Mouse (Mus musculus) heart, postnatal 0 days (tissue): ENCODE measurements around the gene St3gal3. TPM values are rescaled to one million over a fixed set of nuclear protein-coding genes. Genes with fewer than 3 reads are reported as not detected.

Experiments used
- ATAC-seq: fragments of 200-750 bp; cut with Nextera tagmentation; 2 replicates; pipeline ENCODE4 v1.8.0; 2017; ENCODE audit warnings: low read depth, moderate number of reproducible peaks, moderate library complexity; ENCODE audit not compliant: insufficient read depth
- DNase-seq: peaks from one replicate; pipeline ENCODE4 v3.0.0-alpha.2; 2016; ENCODE audit warnings: low spot score
- H3K27ac ChIP-seq: fragments of 300-500 bp; sonication (generic); 2 replicates; pipeline ENCODE4 v1.5.1; 2014; ENCODE audit warnings: low read depth, mild to moderate bottlenecking
- H3K27me3 ChIP-seq: fragments of 300-500 bp; sonication (generic); 2 replicates; pipeline ENCODE4 v1.6.1; 2014; ENCODE audit warnings: low read length, mixed read lengths; ENCODE audit not compliant: control insufficient read depth, insufficient read depth
- H3K36me3 ChIP-seq: fragments of 300-500 bp; sonication (generic); replicated peaks from 2 replicates; pipeline ENCODE4 v1.6.1; 2014; ENCODE audit warnings: low read length, mixed read lengths; ENCODE audit not compliant: control insufficient read depth, insufficient read depth
- H3K4me1 ChIP-seq: fragments of 300-500 bp; sonication (generic); 2 replicates; pipeline ENCODE4 v1.6.1; 2014; ENCODE audit warnings: antibody characterized with exemption; ENCODE audit not compliant: control insufficient read depth, insufficient read depth
- H3K4me2 ChIP-seq: fragments of 300-500 bp; sonication (generic); 2 replicates; pipeline ENCODE4 v1.6.1; 2014; ENCODE audit warnings: low read depth, mild to moderate bottlenecking, low read length, moderate library complexity
- H3K4me3 ChIP-seq: fragments of 300-500 bp; sonication (generic); 2 replicates; pipeline ENCODE4 v1.5.1; 2014; ENCODE audit warnings: low read depth, low read length
- H3K9ac ChIP-seq: fragments of 300-500 bp; sonication (generic); replicated peaks from 2 replicates; pipeline ENCODE4 v1.6.1; 2014; ENCODE audit warnings: low read depth, low read length, mixed read lengths
- H3K9me3 ChIP-seq: fragments of 300-500 bp; sonication (generic); replicated peaks from 2 replicates; pipeline ENCODE4 v1.6.1; 2016; ENCODE audit warnings: low read length; ENCODE audit not compliant: control insufficient read depth
- CTCF ChIP-seq: IDR thresholded peaks from 2 replicates; pipeline ENCODE4 v1.5.1; 2016; ENCODE audit warnings: antibody characterized with exemption, control low read depth, low read depth
- EP300 ChIP-seq: IDR thresholded peaks from 2 replicates; pipeline ENCODE4 v1.6.1; 2016; ENCODE audit warnings: antibody characterized with exemption, low read depth
- WGBS: fragments of 180-500 bp; shearing (Covaris S2); extraction: QIAGEN DNeasy Blood & Tissue Kit; methylation state at CpG from one replicate; pipeline ENCODE4 v1.1.7; 2014; 5-methylcytosine and 5-hydroxymethylcytosine counted together
- polyA plus RNA-seq: library from polyadenylated mRNA; unstranded; fragments of >200 nt; fragmentation: Nextera tagmentation; extraction: Ambion mirVana; gene quantifications from 2 replicates; pipeline ENCODE4 v1.2.1, GENCODE M21; 2015
- total RNA-seq: library from RNA; depleted of rRNA; stranded (reverse); fragments of >200 nt; gene quantifications from 2 replicates; pipeline ENCODE4 v1.2.3, GENCODE M21; 2014; ENCODE audit warnings: low replicate concordance

St3gal3 gene
- total and polyA plus RNA-seq, 2 experiments from 2014 or later = 8.2 to 44.5 TPM

DNA sequence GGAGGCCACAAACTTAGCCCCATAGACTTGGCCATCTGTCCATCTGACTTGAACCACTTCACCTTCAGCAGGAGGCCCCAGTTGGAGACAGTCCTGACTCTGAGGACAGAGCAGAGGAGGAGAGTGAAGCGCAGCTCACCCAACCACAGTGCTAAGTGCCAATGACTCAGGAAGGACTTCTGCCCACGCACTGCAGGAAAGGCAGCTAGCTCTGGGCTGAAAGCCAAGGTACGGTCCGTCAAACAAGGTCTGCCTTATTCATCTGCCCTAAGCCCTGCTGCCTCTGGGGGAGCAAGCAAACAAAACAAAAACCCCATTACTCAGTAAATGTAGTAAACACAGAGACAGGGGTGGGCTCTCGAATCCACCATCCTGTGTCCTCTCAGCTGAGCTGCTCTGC is 4.2 kb upstream of the St3gal3 start:
- H3K27ac ChIP-seq = no peak overlapping the region; the same call in 1 of the 2 replicates
- no peaks in the 10 kb centered on the region for H3K9me3 ChIP-seq
- ATAC-seq (peak; percentile 45), DNase-seq (peak; percentile 76)
- H3K4me2 ChIP-seq = no peak overlapping the region
- H3K36me3 ChIP-seq = peaks cover 67% of the 10 kb centered on the region
- no peak overlapping the region for H3K4me3 ChIP-seq
- no peak for TF ChIP-seq CTCF
- TF ChIP-seq EP300 = no peak
- no peak overlapping the region for H3K9ac ChIP-seq
- 25% methylated on average over 5 of the region's 5 CpGs for WGBS
- peaks cover 15% of the 10 kb centered on the region for H3K4me1 ChIP-seq
- no peaks in the 10 kb centered on the region for H3K27me3 ChIP-seq

DNA sequence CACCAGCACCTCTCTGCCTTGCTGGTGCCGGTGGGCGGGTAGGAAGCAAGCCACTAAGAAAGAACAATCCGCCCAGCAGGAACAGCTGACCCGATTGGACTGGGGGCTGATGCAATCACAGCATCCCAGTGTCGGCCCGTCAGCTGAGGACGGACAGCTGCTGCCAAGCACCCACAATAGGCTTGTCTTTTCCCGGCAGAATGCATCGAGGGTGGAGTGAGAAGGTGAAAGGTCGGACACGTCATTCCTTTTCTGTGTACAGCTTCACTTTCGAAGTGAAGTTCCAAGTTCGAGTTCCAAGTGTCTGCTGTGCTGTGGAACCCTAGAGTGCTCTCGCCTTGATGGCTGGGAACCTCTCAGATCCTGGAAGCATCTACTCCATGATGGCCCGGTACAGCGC is 3.1 kb upstream of the St3gal3 start:
- Histone ChIP-seq H3K4me3 (no peak overlapping the region), H3K4me1 (peaks cover 17% of the 10 kb centered on the region), H3K27me3 (no peaks in the 10 kb centered on the region), H3K4me2 (no peak overlapping the region), H3K9ac (no peak overlapping the region), H3K36me3 (peaks cover 57% of the 10 kb centered on the region), H3K9me3 (no peaks in the 10 kb centered on the region), H3K27ac (no peak overlapping the region)
- DNase-seq (no peak), ATAC-seq (no peak)
- WGBS = 86% methylated on average over 16 of the region's 16 CpGs
- TF ChIP-seq EP300 (no peak), CTCF (no peak)

DNA sequence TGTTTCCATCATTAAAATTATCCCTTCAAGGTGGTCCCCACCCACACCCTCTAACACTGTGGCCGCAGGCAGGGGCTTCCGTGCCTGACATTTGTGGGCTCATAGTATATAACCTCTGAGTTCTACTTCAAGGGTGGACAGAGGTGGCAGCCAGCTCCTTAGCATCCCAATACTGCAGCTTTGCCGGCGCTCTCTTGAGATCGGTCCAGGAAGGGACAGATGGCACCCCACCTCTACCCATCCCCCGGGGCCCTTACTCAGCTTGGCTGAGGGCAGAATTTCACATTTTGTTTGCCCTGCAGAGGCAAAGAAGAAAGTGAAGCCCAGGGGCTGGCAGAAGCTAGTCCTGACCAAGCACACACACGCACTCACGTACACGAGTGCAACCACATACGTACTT is 2.6 kb upstream of the St3gal3 start:
- Histone ChIP-seq H3K9me3 (no peaks in the 10 kb centered on the region), H3K4me3 (no peak overlapping the region), H3K36me3 (peaks cover 51% of the 10 kb centered on the region), H3K4me2 (no peak overlapping the region), H3K27ac (no peak overlapping the region), H3K9ac (no peak overlapping the region), H3K27me3 (no peaks in the 10 kb centered on the region), H3K4me1 (peaks cover 17% of the 10 kb centered on the region)
- whole genome bisulfite sequencing = 90% methylated on average over 10 of the region's 10 CpGs
- ATAC-seq (no peak), DNase-seq (no peak)
- TF ChIP-seq EP300 (no peak), CTCF (no peak)

DNA sequence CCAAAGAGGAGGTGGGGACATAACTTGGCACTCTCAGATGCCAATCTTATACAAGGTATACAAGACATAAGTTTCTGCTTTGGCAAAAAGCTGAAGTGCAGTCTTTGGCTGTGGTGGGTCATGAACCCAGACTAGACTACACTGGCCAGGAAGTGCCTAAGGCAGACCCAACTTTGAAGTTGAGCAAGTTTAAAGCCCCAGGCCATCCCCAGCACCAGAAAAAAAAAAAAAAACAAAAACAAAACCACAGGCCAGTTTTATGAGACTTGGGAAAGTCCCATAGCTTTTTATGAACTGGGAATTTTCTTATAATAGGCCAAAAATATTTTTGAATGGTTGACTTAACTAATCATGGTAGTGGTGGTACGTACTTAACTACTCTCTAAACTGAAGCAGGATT is 700 bp upstream of the St3gal3 start:
- Histone ChIP-seq H3K9me3 (no peaks in the 10 kb centered on the region), H3K36me3 (peaks cover 33% of the 10 kb centered on the region), H3K4me1 (peaks cover 17% of the 10 kb centered on the region), H3K27ac (peak overlapping the region; percentile 64), H3K27me3 (no peaks in the 10 kb centered on the region), H3K4me3 (peak overlapping the region; percentile 92), H3K9ac (peak overlapping the region; percentile 83; the same call in 1 of the 2 replicates), H3K4me2 (peak overlapping the region; percentile 98)
- no peak for ATAC-seq
- WGBS = 87% methylated on average over 1 of the region's 1 CpGs
- no peak for DNase-seq
- TF ChIP-seq CTCF (no peak), EP300 (no peak)

DNA sequence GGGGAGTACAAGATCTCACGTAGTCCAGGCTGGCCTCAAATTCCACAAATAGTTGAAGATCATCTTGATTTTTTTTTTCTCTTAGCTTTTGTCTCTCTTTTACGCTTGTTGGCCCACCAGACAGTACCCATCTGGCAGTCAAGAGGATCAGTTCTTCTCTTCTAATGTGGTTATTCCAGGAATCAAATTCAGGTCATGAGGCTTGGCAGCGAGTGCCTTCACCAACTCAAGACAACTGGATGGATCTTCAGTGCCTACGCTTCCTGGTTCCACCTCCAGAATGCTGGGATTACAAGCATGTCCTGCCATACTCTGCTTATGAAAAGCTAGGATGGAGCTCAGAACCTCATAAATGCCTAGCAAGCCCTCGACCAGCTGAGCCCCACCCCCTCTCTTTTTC is 3.4 kb downstream of the St3gal3 start:
- DNase-seq (no peak), ATAC-seq (no peak)
- peaks cover 9% of the 10 kb centered on the region for H3K4me1 ChIP-seq
- no peak overlapping the region for H3K9ac ChIP-seq
- H3K9me3 ChIP-seq = no peaks in the 10 kb centered on the region
- no peaks in the 10 kb centered on the region for H3K27me3 ChIP-seq
- H3K4me2 ChIP-seq = no peak overlapping the region
- WGBS = 84% methylated on average over 5 of the region's 5 CpGs
- H3K4me3 ChIP-seq = no peak overlapping the region
- no peak for TF ChIP-seq CTCF
- TF ChIP-seq EP300 = no peak
- no peak overlapping the region for H3K27ac ChIP-seq
- H3K36me3 ChIP-seq = no peaks in the 10 kb centered on the region

- no peak overlapping the region for H3K27ac ChIP-seq
- no peaks in the 10 kb centered on the region for H3K9me3 ChIP-seq
- H3K27me3 ChIP-seq = no peaks in the 10 kb centered on the region
- no peak overlapping the region for H3K9ac ChIP-seq
- WGBS = 71% methylated on average over 14 of the region's 14 CpGs
- no peak overlapping the region for H3K4me2 ChIP-seq
- TF ChIP-seq CTCF = no peak
- TF ChIP-seq EP300 = no peak
- no peaks in the 10 kb centered on the region for H3K36me3 ChIP-seq
- no peak for ATAC-seq
- H3K4me1 ChIP-seq = no peaks in the 10 kb centered on the region
- no peak for DNase-seq
- no peak overlapping the region for H3K4me3 ChIP-seq
These were observed 11.5 kb downstream of the St3gal3 start for GRCm38 (mm10) chr4:118123030-118123704.
